Mouse (Mus musculus) left cerebral cortex, postnatal 36 days (tissue): Measurements from ENCODE around the gene Clk4. TPM values are rescaled to one million over a fixed set of nuclear protein-coding genes. Genes with fewer than 3 reads are reported as not detected.

Experiments used
- DNase-seq, 2 experiments: peaks; one replicate each; pipeline ENCODE4 v3.0.0; 2021 to 2022; ENCODE audit warnings: low spot score in 2 of 2, mixed read lengths in 1 of 2
- intact Hi-C: fragments of 180-260 bp; cut with DNase I; formaldehyde crosslinking; loops from one replicate; pipeline ENCODE4 v1.15.1; 2025
- total RNA-seq, 2 experiments: library from RNA; stranded (reverse); gene quantifications; 2 replicates each; pipeline ENCODE4 v1.2.3; 2021

Clk4 gene
- total RNA-seq, 2 experiments from 2014 or later, result 79.3 to 115 TPM

- DNase-seq, result no peak
- intact Hi-C loops, result no loop called here
Measured at GRCm38 (mm10) chr11:51302396-51302795, 40.9 kb downstream of the Clk4 start.

- intact Hi-C loops, result no loop called here
- peak; percentile 24 for DNase-seq
Measured at GRCm38 (mm10) chr11:51303981-51304553, 42.5 kb downstream of the Clk4 start.

- intact Hi-C loops, result no loop called here
- no peak for DNase-seq
Measured at GRCm38 (mm10) chr11:51308306-51308705, 46.8 kb downstream of the Clk4 start.

GRCm38 (mm10) chr11:51311846-51312245 lies 50.3 kb downstream of the Clk4 start:
- DNase-seq, result no peak
- intact Hi-C loops, result no loop called here

- DNase-seq, result no peak
Measured at GRCm38 (mm10) chr11:51315991-51316810, 54.7 kb downstream of the Clk4 start.

GRCm38 (mm10) chr11:51320609-51321008 lies 59.1 kb downstream of the Clk4 start:
- intact Hi-C loops, result loop anchor here (10.0 kb wide), 1 partner anchor 134 kb away; no protein-coding TSS in a partner anchor
- no peak for DNase-seq

More at GRCm38 (mm10) chr11:51315991-51316810, 54.7 kb downstream of the Clk4 start:
- intact Hi-C loops, result no loop called here

- intact Hi-C loops, result loop anchor here (5.0 to 10.0 kb wide), 2 partner anchors 128 to 210 kb away; no protein-coding TSS in a partner anchor
- no peak for DNase-seq
Measured at GRCm38 (mm10) chr11:51326908-51327307, 65.4 kb downstream of the Clk4 start.

GRCm38 (mm10) chr11:51328387-51328942 lies 66.9 kb downstream of the Clk4 start:
- DNase-seq, result no peak
- intact Hi-C loops, result loop anchor here (5.0 to 10.0 kb wide), 2 partner anchors 126 to 209 kb away; no protein-coding TSS in a partner anchor

GRCm38 (mm10) chr11:51329837-51330714 lies 68.5 kb downstream of the Clk4 start:
- DNase-seq, result no peak
- intact Hi-C loops, result loop anchor here (5.0 to 10.0 kb wide), 2 partner anchors 125 to 207 kb away; no protein-coding TSS in a partner anchor

Other genes with a start within 250 kb of the Clk4 start
- gene Olfr54, start 247.5 kb upstream of the Clk4 start, total RNA-seq, result not detected
- not detected for gene Olfr1375, start 213.6 kb upstream of the Clk4 start, total RNA-seq
- gene Zfp354a, start 202.5 kb upstream of the Clk4 start, total RNA-seq, result 1 to 10 TPM; 8.1 to 9.3 TPM
- not detected for gene Gm12569, start 41.3 kb upstream of the Clk4 start, total RNA-seq
- gene BC049762, start 1.3 kb downstream of the Clk4 start, total RNA-seq, result not detected
- gene Col23a1, start 28.2 kb downstream of the Clk4 start, total RNA-seq, result 10 to 100 TPM in 1 of 2 experiments, 1 to 10 TPM in 1; 9.2 to 11.8 TPM